Mouse (Mus musculus): Measurements from ENCODE around the gene Olfr611.
"Not testable (repeated sequence)": the region's sequence is repeated elsewhere in the genome, so short reads cannot be mapped to it uniquely, and the experiment has no call there.

Gene Olfr611

DNA sequence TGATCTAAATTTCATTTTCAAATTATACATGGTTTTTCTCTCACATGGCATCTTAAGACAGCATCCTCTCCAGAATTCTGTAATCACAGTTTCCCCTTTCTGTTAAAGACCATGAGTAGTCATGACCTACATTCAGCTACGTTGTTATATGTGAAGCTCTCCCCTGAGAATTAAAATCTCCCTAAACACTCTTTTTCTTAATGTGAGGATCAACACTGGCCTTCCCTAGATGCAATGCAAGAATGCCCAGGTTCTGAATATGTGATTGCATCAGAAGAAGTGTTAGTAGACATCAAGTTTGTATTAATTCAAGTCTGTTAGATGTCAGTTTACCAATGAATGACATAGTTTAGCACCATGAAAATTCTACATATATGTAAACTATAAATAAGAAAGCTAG, at the start of gene Olfr611:
Olfr611 (minus strand) TSS at position 101 of the 400 bp plus-strand sequence.
- CTCF ChIA-PET, POLR2A ChIA-PET: not testable (repeated sequence)

DNA sequence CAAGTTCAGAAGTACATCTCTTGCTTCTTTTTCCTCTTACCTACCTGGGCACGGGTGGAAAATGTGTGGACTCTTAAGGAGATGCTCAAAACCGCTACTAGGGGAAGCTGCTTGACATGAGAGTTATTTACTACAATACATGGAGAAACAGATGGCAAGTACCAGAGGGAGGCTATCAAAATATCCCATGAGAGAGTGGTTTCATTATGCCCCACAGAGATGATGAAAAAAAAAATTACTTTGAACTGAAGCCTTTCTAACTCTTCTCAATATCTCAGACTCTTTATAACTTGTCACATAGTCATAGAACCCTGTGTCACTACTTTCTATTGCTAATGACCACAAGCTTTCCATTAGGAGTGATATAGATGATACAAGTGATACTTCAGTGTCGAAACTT, 48.4 kb upstream of the Olfr611 start, which contains the start of gene Olfr616:
Olfr616 (minus strand) TSS at position 101 of the 400 bp plus-strand sequence.
- POLR2A ChIA-PET, result no interaction called here
- CTCF ChIA-PET, result no interaction called here

DNA sequence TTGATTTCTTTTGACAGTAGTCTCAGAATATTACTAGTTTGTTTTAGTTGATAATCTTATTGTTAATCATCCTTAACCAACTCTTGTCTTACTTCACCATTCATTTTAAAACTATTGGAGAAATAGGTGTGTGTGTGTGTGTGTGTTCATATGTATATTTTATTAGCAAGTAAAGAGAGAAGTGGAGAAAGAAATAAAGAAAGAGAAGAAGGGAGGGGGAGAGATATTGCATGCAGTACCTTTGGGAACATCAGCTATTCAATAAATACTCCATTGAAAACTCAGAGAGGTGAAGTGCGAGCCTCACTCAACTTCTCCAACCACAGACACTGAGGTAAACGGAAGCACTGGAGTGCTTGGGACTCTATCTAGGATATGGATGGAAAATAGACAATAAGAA, 35.1 kb upstream of the Olfr611 start, which contains the start of gene Olfr615:
Olfr615 (plus strand) TSS at position 301 of the 400 bp plus-strand sequence.
- POLR2A ChIA-PET, result no interaction called here
- CTCF ChIA-PET, result no interaction called here

DNA sequence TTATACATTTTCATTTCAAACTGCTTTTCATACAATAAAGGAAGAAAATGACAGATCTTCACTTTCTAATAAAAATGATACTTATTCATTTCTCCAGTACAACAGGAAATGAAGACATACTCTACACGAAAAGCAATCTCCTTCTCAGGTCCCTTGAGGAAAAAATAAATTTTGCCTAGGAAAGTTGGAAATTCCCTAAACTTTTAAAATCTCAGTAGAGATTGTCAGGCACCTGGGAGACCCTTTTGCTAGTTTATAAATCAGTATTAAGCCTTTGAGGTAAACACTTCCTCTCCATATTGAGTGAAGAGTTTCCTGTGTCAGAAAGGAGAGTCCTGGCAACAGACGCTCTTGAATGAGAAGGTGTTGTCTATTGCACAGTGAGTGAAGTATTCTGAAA, 27.1 kb upstream of the Olfr611 start, which contains the start of gene Olfr613:
Olfr613 (plus strand) TSS at position 301 of the 400 bp plus-strand sequence.
- CTCF ChIA-PET, result no interaction called here
- POLR2A ChIA-PET, result no interaction called here

DNA sequence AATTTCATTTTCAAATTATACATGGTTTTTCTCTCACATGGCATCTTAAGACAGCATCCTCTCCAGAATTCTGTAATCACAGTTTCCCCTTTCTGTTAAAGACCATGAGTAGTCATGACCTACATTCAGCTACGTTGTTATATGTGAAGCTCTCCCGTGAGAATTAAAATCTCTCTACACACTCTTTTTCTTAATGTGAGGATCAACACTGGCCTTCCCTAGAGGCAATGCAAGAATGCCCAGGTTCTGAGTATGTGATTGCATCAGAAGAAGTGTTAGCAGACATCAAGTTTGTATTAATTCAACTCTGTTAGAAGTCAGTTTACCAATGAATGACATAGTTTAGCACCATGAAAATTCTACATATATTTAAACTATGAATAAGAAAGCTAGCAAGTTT, 22.0 kb upstream of the Olfr611 start, which contains the start of gene Olfr612:
Olfr612 (minus strand) TSS at position 101 of the 400 bp plus-strand sequence.
- POLR2A ChIA-PET, CTCF ChIA-PET: not testable (repeated sequence)

DNA sequence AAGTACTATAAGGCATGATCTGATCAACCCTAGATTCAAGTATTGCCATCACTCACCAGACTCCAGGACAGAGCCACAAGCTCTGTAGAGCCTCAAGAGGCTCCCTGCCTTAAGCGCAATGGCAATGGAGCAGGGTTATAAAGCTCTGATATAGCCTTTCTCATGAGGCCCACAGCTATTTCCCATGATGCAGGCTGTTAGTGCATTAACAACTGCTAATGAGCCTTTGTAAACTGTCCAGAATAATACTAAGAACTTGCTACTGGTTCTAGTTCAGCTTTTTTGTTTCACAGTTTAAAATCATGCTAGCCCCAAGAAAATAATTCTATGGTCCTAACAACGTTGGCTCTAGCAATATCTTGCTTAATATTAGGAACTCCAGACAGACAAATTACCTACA, 8.6 kb downstream of the Olfr611 start, which contains the start of gene Olfr610:
Olfr610 (minus strand) TSS at position 101 of the 400 bp plus-strand sequence.
- POLR2A ChIA-PET, result no interaction called here
- CTCF ChIA-PET, result interaction anchor here in 1 of 4 experiments (0.6 kb wide), 1 partner anchor 344 kb away, joined by 3 read pairs; no protein-coding TSS in a partner anchor

DNA sequence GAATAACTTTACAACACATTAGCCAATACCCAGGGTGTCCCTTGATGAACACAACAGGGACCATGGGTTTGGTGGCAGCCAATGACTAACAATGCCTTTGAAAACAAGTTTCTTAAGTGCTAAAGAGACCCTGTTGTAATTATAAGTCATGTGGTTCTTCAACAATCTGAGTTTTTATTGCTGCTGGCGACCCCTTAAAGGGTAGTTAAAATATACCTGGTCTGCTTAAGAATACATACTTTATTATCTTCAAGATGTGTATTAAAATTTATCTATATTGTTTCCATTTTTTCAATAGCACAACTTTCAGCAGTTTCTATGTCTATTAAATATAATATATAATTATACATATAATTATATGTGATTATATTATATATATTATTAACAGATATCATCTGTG, 22.7 kb downstream of the Olfr611 start, which contains the start of gene Olfr609:
Olfr609 (minus strand) TSS at position 101 of the 400 bp plus-strand sequence.
- ChIA-PET CTCF (no interaction called here), POLR2A (no interaction called here)

DNA sequence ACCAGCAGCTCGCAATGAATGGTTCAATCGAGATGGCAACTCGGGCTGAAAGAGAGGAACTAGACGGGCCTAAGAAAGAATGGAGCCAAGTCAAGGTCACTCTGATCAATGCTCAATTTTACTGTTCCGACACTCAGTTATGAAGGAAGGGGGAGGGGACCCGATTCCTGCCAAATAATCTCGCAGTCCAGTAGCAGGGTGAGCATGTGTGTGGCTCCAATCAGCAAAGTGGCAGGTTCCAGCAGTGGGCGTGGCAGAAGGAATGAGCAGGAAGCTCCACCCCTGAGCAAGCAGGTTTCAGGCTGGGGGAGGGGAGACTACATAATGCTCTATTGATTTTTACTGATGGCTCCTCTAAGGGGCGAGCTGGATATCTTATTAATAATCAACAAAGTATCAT, 43.5 kb downstream of the Olfr611 start:
- POLR2A ChIA-PET, result not testable (repeated sequence)

DNA sequence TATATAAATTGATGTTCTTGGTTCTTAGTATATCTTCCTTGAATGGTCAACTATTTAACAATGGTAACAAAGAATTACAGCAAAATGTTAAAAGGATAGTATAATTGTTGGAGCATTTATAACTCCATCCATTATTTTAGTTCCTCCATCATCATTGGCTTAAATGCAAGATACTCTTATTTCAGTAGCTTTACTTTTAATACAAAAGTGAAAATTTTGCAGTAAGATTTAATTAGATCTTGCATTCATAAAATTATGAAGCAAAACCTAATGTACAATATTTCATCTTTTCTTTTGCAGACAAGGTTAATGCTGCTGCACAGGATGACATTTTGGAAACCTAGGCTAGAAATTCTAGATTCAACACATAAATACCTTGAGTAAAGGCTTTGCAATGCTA, 51.1 kb downstream of the Olfr611 start, which contains the start of gene Olfr608:
Olfr608 (plus strand) TSS at position 301 of the 400 bp plus-strand sequence.
- POLR2A ChIA-PET, result interaction anchor here in 1 of 4 experiments (0.5 kb wide), 1 partner anchor 750 kb away, joined by 3 read pairs; no protein-coding TSS in a partner anchor
- CTCF ChIA-PET, result no interaction called here

More for the DNA sequence above, 43.5 kb downstream of the Olfr611 start:
- CTCF ChIA-PET, result not testable (repeated sequence)

All from embryonic stem cell, embryonic (primary cell).